Mouse (Mus musculus) CD8-positive naive resting alpha-beta T cell, adult 57 days (primary cell): ENCODE measurements around the gene Rapgef5. TPM values are rescaled to one million over a fixed set of nuclear protein-coding genes. Genes with fewer than 3 reads are reported as not detected.

Source experiments
- total RNA-seq: library from RNA; stranded (reverse); gene quantifications from one replicate; pipeline ENCODE4 v1.2.4, GENCODE M21; 2023

Gene Rapgef5
- 2.5 TPM for total RNA-seq

DNA sequence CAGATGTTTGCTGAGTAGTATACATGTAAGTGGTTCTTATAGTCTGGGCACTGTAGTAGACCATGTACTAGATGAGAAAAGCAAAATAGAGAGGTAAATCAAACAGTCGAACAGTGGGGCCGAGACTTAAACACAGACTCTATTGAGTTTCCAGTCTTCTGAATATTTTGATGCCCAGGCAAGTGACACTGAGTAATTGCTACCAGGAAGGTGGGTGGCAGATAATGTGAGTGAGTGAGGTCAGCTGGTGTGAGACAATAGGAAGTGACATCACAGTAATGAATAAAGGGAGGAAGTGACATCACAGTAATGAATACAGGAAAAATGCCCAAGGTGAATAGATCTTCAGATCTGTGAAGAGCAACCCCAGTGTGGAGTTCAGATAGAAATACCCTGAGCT is at the start of gene Rapgef5:
Rapgef5 (plus strand) TSS at position 301 of the 400 bp plus-strand sequence.

DNA sequence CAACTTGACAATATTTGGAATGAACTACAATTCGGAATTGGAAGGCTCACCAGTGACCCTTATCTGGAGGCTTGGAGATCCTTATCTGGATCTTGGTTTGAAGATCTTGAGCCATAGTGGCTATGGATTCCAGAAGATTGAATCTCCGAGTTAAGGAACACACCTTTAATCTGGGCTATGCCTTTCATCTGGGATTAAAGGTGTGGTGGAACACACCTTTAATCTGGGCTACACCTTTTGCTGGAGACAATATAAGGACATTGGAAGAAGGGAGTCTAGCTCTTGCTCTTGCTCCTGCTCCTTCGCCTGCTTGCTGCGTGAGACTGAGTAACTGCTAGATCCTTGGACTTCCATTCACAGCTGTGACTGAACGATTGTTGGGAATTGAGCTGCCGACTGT is 287.7 kb downstream of the Rapgef5 start, which contains the start of gene Cdca7l:
Cdca7l (plus strand) TSS at position 301 of the 400 bp plus-strand sequence.

